Mouse (Mus musculus) E14TG2a.4 (cell line): Measurements from ENCODE around the gene Tube1.

ENCODE experiments used
- CTCF ChIP-seq: conservative IDR thresholded peaks from 2 replicates; pipeline ENCODE4 v1.5.1; 2014; ENCODE audit warnings: low read length
- NANOG ChIP-seq: IDR thresholded peaks from 2 replicates; pipeline ENCODE4 v1.6.1; 2014; ENCODE audit warnings: borderline replicate concordance, low read length, mixed read lengths
- POU5F1 ChIP-seq: IDR thresholded peaks from 2 replicates; pipeline ENCODE4 v1.6.1; 2014; ENCODE audit warnings: low read length, borderline replicate concordance

- TF ChIP-seq CTCF (no peak; the same call in 1 of the 2 replicates), NANOG (no peak), POU5F1 (no peak)
These were observed 12.4 kb upstream of the Tube1 start for GRCm38 (mm10) chr10:39121412-39121811.
